9 mouse cellular contexts compared by ENCODE assay signal in genomic region chr7:28971770-28972269, GRCm38 (mm10). TPM values are rescaled to one million over a fixed set of nuclear protein-coding genes. Genes with fewer than 3 reads are reported as not detected.
A peak's percentile ranks its signal among the peaks of the same experiment; 100 is the strongest.
DNase-seq lines count a peak whose midpoint lies in the region; ATAC-seq and TF ChIP-seq lines count a peak whose summit lies in the region.
"Had no signal": no experiment of that assay in that cellular context is flagged by ENCODE, and none has a peak within 500 bp of the region (broad histone marks: within the 10 kb centered on the region; RNA-seq: fewer than 3 reads in every experiment).

No protein-coding gene starts in this region.

- peaks cover 7% of the 10 kb centered on the region for H3K4me1 ChIP-seq in heart, adult 2 months (ENCODE audit: control insufficient read depth, insufficient read depth, low read length)
- peaks cover 18% of the 10 kb centered on the region for H3K4me1 ChIP-seq in heart, embryonic 10.5 days
- H3K4me1 ChIP-seq in heart, embryonic 11.5 days (ENCODE audit: control insufficient read depth, insufficient read depth, low read length), result peaks cover 12% of the 10 kb centered on the region; the same call in 1 of the 2 replicates
- H3K4me1 ChIP-seq: embryonic facial prominence, embryonic 12.5 days had no signal

- no peak for TF ChIP-seq POLR2A in heart, adult 2 months (IDR thresholded peaks at IDR 0.05; ENCODE audit: insufficient read depth, low read depth, low read length)
- no peak for TF ChIP-seq POLR2A in myocyte (IDR thresholded peaks at IDR 0.05; ENCODE audit: insufficient read length, low read depth)

- TF ChIP-seq CTCF in heart, adult 2 months (IDR thresholded peaks at IDR 0.05), result no peak

- H3K9me3 ChIP-seq in heart, embryonic 10.5 days, result no peaks in the 10 kb centered on the region
- H3K9me3 ChIP-seq in heart, embryonic 11.5 days (replicated peaks; ENCODE audit: control insufficient read depth, low read length), result no peaks in the 10 kb centered on the region
- H3K9me3 ChIP-seq: embryonic facial prominence, embryonic 12.5 days had no signal

- intact Hi-C loops in heart, adult 2 months (cut with DNase I), result loop anchor here (2.0 to 5.0 kb wide), 3 partner anchors 35 to 195 kb away; no protein-coding TSS in a partner anchor

- no peak overlapping the region for H3K4me3 ChIP-seq in heart, adult 2 months
- no peak overlapping the region for H3K4me3 ChIP-seq in heart, embryonic 10.5 days
- H3K4me3 ChIP-seq in heart, embryonic 11.5 days (ENCODE audit: low read depth, low read length), result no peak overlapping the region
- H3K4me3 ChIP-seq in myocyte, result no peak overlapping the region
- H3K4me3 ChIP-seq: embryonic facial prominence, embryonic 12.5 days had no signal

- 17% methylated on average over 6 of the region's 6 CpGs for WGBS in heart, adult 2 months
- 75% methylated on average over 6 of the region's 6 CpGs for WGBS in heart, embryonic 10.5 days
- WGBS in heart, embryonic 11.5 days (ENCODE audit: insufficient replicate concordance), result 64% methylated on average over 6 of the region's 6 CpGs

- H3K79me2 ChIP-seq in heart, adult 2 months (replicated peaks; ENCODE audit: control insufficient read depth, insufficient read depth, low read length), result no peaks in the 10 kb centered on the region
- no peaks in the 10 kb centered on the region for H3K79me2 ChIP-seq in myocyte (ENCODE audit: control insufficient read depth, insufficient read depth)

- DNase-seq in heart, adult 2 months, result peak; percentile 50 to 64
- DNase-seq in heart, embryonic 10.5 days (ENCODE audit: low spot score), result no peak
- DNase-seq in layer of hippocampus, adult 11-12 months (ENCODE audit: low spot score), result peak; percentile 57
- DNase-seq in left cerebral cortex, adult 8-10 months (ENCODE audit: low spot score in 2 of 2), result no peak
- DNase-seq in spleen, adult 12 weeks (ENCODE audit: low spot score), result no peak
- DNase-seq in thymus, postnatal 10 days (ENCODE audit: low spot score in 2 of 2), result no peak

- no peak for TF ChIP-seq EP300 in heart, adult 2 months (IDR thresholded peaks at IDR 0.05; ENCODE audit: insufficient read depth, low read depth, low read length)

- no peak overlapping the region for H3K4me2 ChIP-seq in heart, embryonic 11.5 days
- peak overlapping the region; percentile 37 for H3K4me2 ChIP-seq in myocyte (ENCODE audit: low read depth)
- H3K4me2 ChIP-seq: embryonic facial prominence, embryonic 12.5 days had no signal

- peak overlapping the region; percentile 42 for H3K27ac ChIP-seq in heart, adult 2 months
- H3K27ac ChIP-seq in heart, embryonic 10.5 days, result no peak overlapping the region
- H3K27ac ChIP-seq in heart, embryonic 11.5 days (ENCODE audit: low read depth, low read length), result no peak overlapping the region; the same call in 1 of the 2 replicates
- H3K27ac ChIP-seq: embryonic facial prominence, embryonic 12.5 days had no signal

- no peak overlapping the region for H3ac ChIP-seq in myocyte (ENCODE audit: control insufficient read depth, insufficient read length)

- H3K9ac ChIP-seq in heart, adult 2 months (ENCODE audit: low read depth, low read length), result no peak overlapping the region
- H3K9ac ChIP-seq in heart, embryonic 11.5 days (ENCODE audit: low read depth, low read length), result no peak overlapping the region
- H3K9ac ChIP-seq: embryonic facial prominence, embryonic 12.5 days had no signal

- 0 out of 2 replicates have a peak, but pooled peaks have one; percentile 5 for ATAC-seq in heart, embryonic 11.5 days (replicated peaks; ENCODE audit: insufficient number of reproducible peaks, low FRiP score, low TSS enrichment)

- H3K27me3 ChIP-seq in heart, adult 2 months (ENCODE audit: control insufficient read depth, insufficient read depth, low read length), result no peaks in the 10 kb centered on the region
- no peaks in the 10 kb centered on the region for H3K27me3 ChIP-seq in heart, embryonic 10.5 days (ENCODE audit: insufficient read depth, poor library complexity, severe bottlenecking)
- H3K27me3 ChIP-seq in heart, embryonic 11.5 days (ENCODE audit: control insufficient read depth, insufficient read depth, low read length), result no peaks in the 10 kb centered on the region
- H3K27me3 ChIP-seq in myocyte (ENCODE audit: control insufficient read depth, insufficient read depth, insufficient read length), result no peaks in the 10 kb centered on the region
- H3K27me3 ChIP-seq: embryonic facial prominence, embryonic 12.5 days had no signal

- H3K36me3 ChIP-seq in heart, adult 2 months (ENCODE audit: control insufficient read depth, insufficient read depth, low read length), result no peaks in the 10 kb centered on the region
- peaks cover 65% of the 10 kb centered on the region for H3K36me3 ChIP-seq in heart, embryonic 10.5 days
- peaks cover 23% of the 10 kb centered on the region for H3K36me3 ChIP-seq in heart, embryonic 11.5 days (ENCODE audit: control insufficient read depth, insufficient read depth, low read length)
- H3K36me3 ChIP-seq in myocyte (ENCODE audit: control insufficient read depth, insufficient read depth), result peaks cover 4% of the 10 kb centered on the region

TF ChIP-seq in myocyte, 11 proteins besides CTCF, POLR2A, EP300 and RAD21:
- TF ChIP-seq SRF (IDR thresholded peaks at IDR 0.05; ENCODE audit: control insufficient read depth, insufficient read length, low read depth), result no peak
- TF ChIP-seq TCF12 (IDR thresholded peaks at IDR 0.05; ENCODE audit: insufficient read depth, poor library complexity, severe bottlenecking), result no peak
- peak; percentile 14 for TF ChIP-seq POLR2AphosphoS2 (IDR thresholded peaks at IDR 0.05; ENCODE audit: insufficient read length, low read depth)
- TF ChIP-seq MYOD1 (IDR thresholded peaks at IDR 0.05; ENCODE audit: control insufficient read depth in 1 of 3, insufficient read length in 2 of 3, low read depth in 2 of 3), result peak; percentile 87 to 92 (median 91)
TF ChIP-seq in myocyte: peak in this region for 2.

RNA-seq across cellular contexts. Expression of gene Actn4, which starts 9.7 kb away (rescaled TPM):
- 10 to 100 TPM; 66.1 to 85.7 TPM for total RNA-seq in heart, adult 2 months (2021)
- polyA plus RNA-seq in heart, adult 2 months (2012; rRNA removed), result 123 and 132 TPM in 2 replicates
- polyA plus RNA-seq in heart, embryonic 10.5 days (2016; fragmentation: Nextera tagmentation; extraction: Ambion mirVana), result 319 and 371 TPM in 2 replicates
- 227 and 262 TPM in 2 replicates for polyA plus RNA-seq in heart, embryonic 11.5 days (2014; fragmentation: Nextera tagmentation; extraction: Ambion mirVana)
- polyA plus RNA-seq in myocyte (2012; fragmentation: generic; extraction: Trizol), result 270 TPM
- 100 to 1,000 TPM; 161 to 178 (median 177) TPM for total RNA-seq in left cerebral cortex, adult 8-10 months (2022)

RNA-seq across cellular contexts. Expression of gene Eif3k, which starts 9.8 kb away (rescaled TPM):
- 100 to 1,000 TPM; 156 to 177 TPM for total RNA-seq in heart, adult 2 months (2021)
- polyA plus RNA-seq in heart, adult 2 months (2012; rRNA removed), result 221 and 283 TPM in 2 replicates
- 289 and 329 TPM in 2 replicates for polyA plus RNA-seq in heart, embryonic 10.5 days (2016; fragmentation: Nextera tagmentation; extraction: Ambion mirVana)
- 278 and 286 TPM in 2 replicates for polyA plus RNA-seq in heart, embryonic 11.5 days (2014; fragmentation: Nextera tagmentation; extraction: Ambion mirVana)
- 335 TPM for polyA plus RNA-seq in myocyte (2012; fragmentation: generic; extraction: Trizol)
- 100 to 1,000 TPM; 197 to 208 (median 204) TPM for total RNA-seq in left cerebral cortex, adult 8-10 months (2022)

RNA-seq across cellular contexts. Expression of gene Map4k1, which starts 10.0 kb away (rescaled TPM):
- 1 to 10 TPM in 1 of 2 experiments, under 1 TPM in 1; 0.91 to 1.1 TPM for total RNA-seq in heart, adult 2 months (2021)
- 2.7 and 3.4 TPM in 2 replicates for polyA plus RNA-seq in heart, adult 2 months (2012; rRNA removed)
- polyA plus RNA-seq in heart, embryonic 10.5 days (2016; fragmentation: Nextera tagmentation; extraction: Ambion mirVana), result 9.9 and 14.3 TPM in 2 replicates
- polyA plus RNA-seq in heart, embryonic 11.5 days (2014; fragmentation: Nextera tagmentation; extraction: Ambion mirVana), result 6.8 and 6.9 TPM in 2 replicates
- polyA plus RNA-seq in myocyte (2012; fragmentation: generic; extraction: Trizol), result 0.18 TPM
- total RNA-seq in left cerebral cortex, adult 8-10 months (2022), result 1 to 10 TPM in 3 of 4 experiments, under 1 TPM in 1; 0.99 to 3.7 (median 2.1) TPM

Comparison
In these comparisons a context has a peak if more than half of its experiments do, and no peak if none do; other contexts are left out.
1. DNase-seq: peak in heart, adult 2 months (2 of 2) and layer of hippocampus, adult 11-12 months (single experiment); none in heart, embryonic 10.5 days (single experiment), left cerebral cortex, adult 8-10 months (0 of 2), spleen, adult 12 weeks (single experiment) and thymus, postnatal 10 days (0 of 2).